Mouse (Mus musculus) kidney, postnatal 0 days (tissue): ENCODE measurements around the gene Disp2. TPM values are rescaled to one million over a fixed set of nuclear protein-coding genes. Genes with fewer than 3 reads are reported as not detected.

ENCODE experiments used
- ATAC-seq: fragments of 200-750 bp; cut with Nextera tagmentation; replicated peaks from 2 replicates; pipeline ENCODE4 v1.8.0; 2017; ENCODE audit warnings: low read depth, moderate number of reproducible peaks, moderate TSS enrichment, moderate library complexity; ENCODE audit not compliant: low FRiP score
- DNase-seq: peaks from one replicate; pipeline ENCODE4 v3.0.0-alpha.2; 2016; ENCODE audit warnings: low spot score
- H3K27ac ChIP-seq: fragments of 300-500 bp; sonication (generic); 2 replicates; pipeline ENCODE4 v1.5.1; 2014; ENCODE audit warnings: mild to moderate bottlenecking
- H3K27me3 ChIP-seq: fragments of 300-500 bp; sonication (generic); 2 replicates; pipeline ENCODE4 v1.6.1; 2014; ENCODE audit warnings: low read length, mixed read lengths; ENCODE audit not compliant: insufficient read depth
- H3K36me3 ChIP-seq: fragments of 300-500 bp; sonication (generic); 2 replicates; pipeline ENCODE4 v1.6.1; 2014; ENCODE audit warnings: low read length, mixed read lengths; ENCODE audit not compliant: insufficient read depth
- H3K4me1 ChIP-seq: fragments of 300-500 bp; sonication (generic); replicated peaks from 2 replicates; pipeline ENCODE4 v1.6.1; 2014; ENCODE audit warnings: antibody characterized with exemption, low read length, mixed read lengths; ENCODE audit not compliant: insufficient read depth
- H3K4me2 ChIP-seq: fragments of 300-500 bp; sonication (generic); 2 replicates; pipeline ENCODE4 v1.6.1; 2014; ENCODE audit warnings: mild to moderate bottlenecking, low read length, moderate library complexity, mixed read lengths
- H3K4me3 ChIP-seq: fragments of 300-500 bp; sonication (generic); replicated peaks from 2 replicates; pipeline ENCODE4 v1.5.1; 2014; ENCODE audit warnings: low read depth, low read length
- H3K9ac ChIP-seq: fragments of 300-500 bp; sonication (generic); 2 replicates; pipeline ENCODE4 v1.6.1; 2014; ENCODE audit warnings: low read depth, low read length
- H3K9me3 ChIP-seq: fragments of 300-500 bp; sonication (generic); replicated peaks from 2 replicates; pipeline ENCODE4 v1.6.1; 2016; ENCODE audit warnings: low read length, inconsistent platforms, mixed read lengths
- CTCF ChIP-seq: IDR thresholded peaks from 2 replicates; pipeline ENCODE4 v1.5.1; 2016; ENCODE audit warnings: antibody characterized with exemption, low read depth, mild to moderate bottlenecking, moderate library complexity
- WGBS: fragments of 180-500 bp; shearing (Covaris S2); extraction: QIAGEN DNeasy Blood & Tissue Kit; methylation state at CpG from one replicate; pipeline ENCODE4 v1.1.7; 2014; 5-methylcytosine and 5-hydroxymethylcytosine counted together
- polyA plus RNA-seq: library from polyadenylated mRNA; unstranded; fragments of >200 nt; fragmentation: Nextera tagmentation; extraction: Ambion mirVana; gene quantifications from 2 replicates; pipeline ENCODE4 v1.2.1, GENCODE M21; 2015

Disp2 gene
- polyA plus RNA-seq, 1 experiment from 2014 or later = 0.05 TPM

DNA sequence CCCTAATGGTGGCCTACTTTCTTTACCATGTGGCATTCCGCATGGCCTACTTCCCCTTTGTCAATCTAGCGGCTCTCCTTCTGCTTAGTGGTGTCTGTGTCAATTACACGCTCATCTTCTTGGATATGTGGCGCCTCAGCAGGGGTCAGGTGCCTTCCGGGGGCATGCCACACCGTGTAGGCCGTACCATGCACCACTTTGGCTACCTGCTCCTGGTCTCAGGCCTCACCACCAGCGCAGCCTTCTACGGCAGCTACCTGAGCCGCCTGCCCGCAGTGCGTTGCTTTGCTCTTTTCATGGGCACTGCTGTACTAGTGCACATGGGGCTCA lies 10.7 kb downstream of the Disp2 start:
- TF ChIP-seq CTCF = no peak
- no peak overlapping the region for H3K9ac ChIP-seq
- DNase-seq (no peak), ATAC-seq (0 out of 2 replicates have a peak, but pooled peaks have one; percentile 66)
- no peak overlapping the region for H3K4me3 ChIP-seq
- H3K4me1 ChIP-seq = no peaks in the 10 kb centered on the region
- no peaks in the 10 kb centered on the region for H3K27me3 ChIP-seq
- H3K9me3 ChIP-seq = no peaks in the 10 kb centered on the region
- H3K27ac ChIP-seq = no peak overlapping the region
- WGBS = 59% methylated on average over 12 of the region's 12 CpGs
- H3K4me2 ChIP-seq = peak overlapping the region; percentile 38
- no peaks in the 10 kb centered on the region for H3K36me3 ChIP-seq

DNA sequence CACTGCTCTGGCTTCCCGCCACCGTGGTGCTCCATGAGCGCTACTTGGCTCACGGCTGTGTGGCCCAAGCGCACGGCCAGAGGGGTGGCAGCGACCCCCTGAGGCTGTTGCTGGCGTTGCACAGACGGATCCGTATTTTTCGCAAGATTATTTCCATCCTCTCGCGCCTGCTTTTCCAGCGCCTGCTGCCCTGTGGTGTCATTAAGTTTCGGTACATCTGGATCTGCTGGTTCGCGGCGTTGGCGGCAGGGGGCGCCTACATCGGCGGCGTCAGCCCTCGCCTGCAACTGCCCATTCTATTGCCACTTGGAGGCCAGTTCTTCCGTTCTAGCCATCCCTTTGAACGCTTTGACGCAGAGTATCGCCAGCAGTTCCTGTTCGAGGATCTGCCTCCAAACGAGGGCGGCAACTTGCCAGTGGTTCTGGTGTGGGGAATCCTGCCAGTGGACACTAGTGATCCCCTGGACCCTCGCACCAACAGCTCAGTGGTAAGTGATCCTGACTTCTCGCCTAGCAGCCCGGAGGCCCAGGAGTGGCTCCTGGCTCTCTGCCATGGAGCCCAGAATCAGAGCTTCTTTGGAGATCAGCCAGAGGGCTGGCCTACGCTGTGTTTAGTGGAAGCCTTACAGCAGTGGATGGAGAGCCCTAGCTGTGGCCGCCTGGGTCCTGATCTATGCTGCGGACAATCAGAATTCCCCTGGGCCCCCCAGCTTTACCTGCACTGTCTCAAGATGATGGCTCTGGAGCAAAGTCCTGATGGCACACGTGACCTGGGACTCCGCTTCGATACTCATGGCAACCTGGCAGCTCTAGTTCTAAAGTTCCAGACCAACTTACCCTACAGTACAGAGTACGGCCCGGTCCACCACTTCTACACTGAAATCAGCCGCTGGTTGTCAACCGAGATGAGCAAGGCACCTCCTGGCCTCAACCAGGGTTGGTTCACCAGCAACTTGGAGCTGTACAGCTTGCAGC lies 11.3 kb downstream of the Disp2 start:
- Histone ChIP-seq H3K9ac (no peak overlapping the region), H3K27ac (no peak overlapping the region), H3K4me1 (no peaks in the 10 kb centered on the region), H3K36me3 (no peaks in the 10 kb centered on the region), H3K4me3 (no peak overlapping the region), H3K4me2 (peak overlapping the region; percentile 38), H3K9me3 (no peaks in the 10 kb centered on the region), H3K27me3 (0 out of 2 replicates have a peak, but pooled peaks cover 2% of the 10 kb centered on the region)
- TF ChIP-seq CTCF = peak; percentile 79
- ATAC-seq (peak; percentile 33; the same call in 1 of the 2 replicates), DNase-seq (peak; percentile 76)
- 25% methylated on average over 44 of the region's 44 CpGs for WGBS

DNA sequence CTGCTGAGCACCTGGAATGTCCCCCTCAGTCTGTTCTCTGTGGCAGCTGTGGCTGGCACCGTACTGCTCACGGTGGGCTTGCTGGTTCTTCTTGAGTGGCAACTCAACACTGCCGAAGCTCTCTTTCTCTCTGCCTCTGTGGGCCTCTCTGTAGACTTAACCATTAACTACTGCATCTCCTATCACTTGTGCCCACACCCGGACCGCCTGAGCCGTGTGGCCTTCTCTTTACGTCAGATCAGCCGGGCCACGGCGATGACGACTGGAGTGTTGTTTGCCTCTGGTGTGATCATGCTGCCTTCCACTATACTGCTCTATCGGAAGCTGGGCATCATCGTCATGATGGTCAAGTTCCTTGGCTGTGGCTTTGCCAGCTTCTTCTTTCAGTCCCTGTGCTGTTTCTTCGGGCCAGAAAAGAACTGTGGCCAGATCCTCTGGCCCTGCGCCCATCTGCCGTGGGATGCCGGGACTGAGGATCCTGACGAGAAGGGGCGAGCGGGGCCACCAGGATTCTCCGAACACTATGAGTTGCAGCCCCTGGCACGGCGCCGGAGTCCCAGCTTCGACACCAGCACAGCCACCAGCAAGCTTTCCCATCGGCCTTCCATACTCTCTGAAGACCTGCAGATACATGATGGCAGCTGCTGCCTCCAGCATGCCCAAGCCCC lies 12.2 kb downstream of the Disp2 start:
- DNase-seq (no peak), ATAC-seq (no peak)
- Histone ChIP-seq H3K9me3 (no peaks in the 10 kb centered on the region), H3K4me1 (no peaks in the 10 kb centered on the region), H3K9ac (no peak overlapping the region), H3K4me3 (no peak overlapping the region), H3K4me2 (no peak overlapping the region), H3K27me3 (0 out of 2 replicates have a peak, but pooled peaks cover 3% of the 10 kb centered on the region), H3K36me3 (no peaks in the 10 kb centered on the region), H3K27ac (no peak overlapping the region)
- TF ChIP-seq CTCF = no peak
- WGBS = 93% methylated on average over 26 of the region's 26 CpGs

DNA sequence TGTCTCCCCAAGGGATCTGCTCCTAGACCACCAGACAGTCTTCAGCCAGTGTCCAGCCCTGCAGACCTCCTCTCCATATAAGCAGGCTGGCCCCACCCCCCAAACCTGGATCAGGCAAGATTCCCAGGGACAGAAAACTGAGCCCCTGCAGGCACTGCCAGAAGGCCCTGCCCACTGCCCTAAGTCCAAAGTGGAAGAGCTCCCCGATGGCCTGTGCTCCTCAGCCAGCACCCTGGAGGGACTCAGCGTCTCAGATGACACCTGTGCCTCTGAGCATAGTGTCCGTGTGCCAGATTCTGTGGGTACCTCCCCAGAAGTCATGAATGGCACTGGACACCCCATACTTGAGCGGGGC lies 12.7 kb downstream of the Disp2 start:
- no peak for TF ChIP-seq CTCF
- Histone ChIP-seq H3K4me1 (no peaks in the 10 kb centered on the region), H3K9me3 (no peaks in the 10 kb centered on the region), H3K36me3 (no peaks in the 10 kb centered on the region), H3K4me3 (no peak overlapping the region), H3K27ac (no peak overlapping the region), H3K27me3 (0 out of 2 replicates have a peak, but pooled peaks cover 3% of the 10 kb centered on the region), H3K4me2 (no peak overlapping the region), H3K9ac (no peak overlapping the region)
- ATAC-seq (no peak), DNase-seq (no peak)
- WGBS = 72% methylated on average over 4 of the region's 4 CpGs

DNA sequence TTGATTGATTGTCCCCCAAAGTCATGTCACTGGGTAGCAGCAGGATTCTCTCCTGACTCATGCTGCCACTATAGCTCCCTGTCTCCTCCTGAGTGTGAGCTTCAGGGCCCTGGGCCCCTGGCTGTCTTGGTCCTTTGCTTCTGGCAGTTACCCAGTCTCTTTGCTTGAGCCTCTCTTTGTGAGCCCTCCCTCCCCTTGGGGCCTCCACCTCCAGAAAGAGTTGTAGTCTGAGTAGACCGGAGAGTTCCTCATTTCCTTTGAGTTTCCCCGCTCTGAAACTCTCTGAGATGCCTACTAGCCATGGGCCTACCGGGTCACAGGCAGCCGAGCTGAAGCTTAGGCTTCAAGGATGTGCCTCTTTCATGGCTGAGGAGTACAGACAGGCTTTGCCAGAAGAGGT lies 14.1 kb downstream of the Disp2 start:
- H3K9ac ChIP-seq = no peak overlapping the region
- no peaks in the 10 kb centered on the region for H3K36me3 ChIP-seq
- no peak overlapping the region for H3K4me3 ChIP-seq
- 0 out of 2 replicates have a peak, but pooled peaks cover 3% of the 10 kb centered on the region for H3K27me3 ChIP-seq
- no peak for DNase-seq
- no peak overlapping the region for H3K27ac ChIP-seq
- H3K4me2 ChIP-seq = no peak overlapping the region
- no peak for TF ChIP-seq CTCF
- H3K4me1 ChIP-seq = no peaks in the 10 kb centered on the region
- ATAC-seq = no peak
- no peaks in the 10 kb centered on the region for H3K9me3 ChIP-seq
- WGBS = 80% methylated on average over 4 of the region's 4 CpGs

DNA sequence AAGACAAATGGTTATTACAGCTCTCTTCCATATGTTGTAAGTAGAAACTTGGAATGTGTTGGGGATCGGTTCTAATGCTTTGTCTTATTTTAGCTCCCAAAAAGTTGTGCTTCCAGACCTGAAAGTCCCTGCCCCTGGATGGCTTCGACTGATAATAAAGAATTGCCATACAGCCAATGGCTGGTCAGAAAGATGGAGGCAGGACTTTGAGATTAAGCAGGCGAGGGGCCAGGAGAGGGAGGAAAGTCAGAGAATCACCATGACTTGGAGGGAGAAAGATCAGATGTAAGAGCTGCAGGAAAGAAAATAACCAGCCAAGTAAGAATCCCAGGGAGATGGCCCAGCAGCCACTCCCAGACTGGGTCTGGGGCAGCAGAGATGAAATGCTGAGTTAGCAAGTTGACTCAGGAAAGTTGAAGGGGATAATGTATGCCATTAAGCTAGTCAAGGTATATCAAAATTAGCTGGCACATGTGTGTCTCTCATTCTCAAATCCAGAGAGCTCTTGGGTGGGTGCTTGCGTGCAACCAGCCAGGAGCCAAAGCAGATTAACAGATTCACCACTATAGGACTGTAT lies 23.1 kb downstream of the Disp2 start:
- no peak for DNase-seq
- Histone ChIP-seq H3K36me3 (no peaks in the 10 kb centered on the region), H3K27me3 (no peaks in the 10 kb centered on the region), H3K27ac (no peak overlapping the region), H3K9me3 (no peaks in the 10 kb centered on the region), H3K4me1 (no peaks in the 10 kb centered on the region), H3K9ac (no peak overlapping the region), H3K4me3 (no peak overlapping the region), H3K4me2 (no peak overlapping the region)
- TF ChIP-seq CTCF = no peak
- 72% methylated on average over 4 of the region's 4 CpGs for WGBS
- ATAC-seq = no peak
